Mouse (Mus musculus): ENCODE results near the gene Slc24a1.

GRCm38 (mm10) chr9:64990291-64990690 lies 38.9 kb upstream of the Slc24a1 start:
- TF ChIP-seq CTCF (IDR thresholded peaks at IDR 0.05; ENCODE audit: low read depth, low read length) (no peak), GATA1 (IDR thresholded peaks at IDR 0.05; ENCODE audit: borderline replicate concordance, low read length) (no peak), POLR2AphosphoS5 (IDR thresholded peaks at IDR 0.05; ENCODE audit: insufficient replicate concordance, low read depth, low read length) (no peak)

Measured in G1E (cell line).